Mouse (Mus musculus): Measurements from ENCODE around the gene Myo16.

DNA sequence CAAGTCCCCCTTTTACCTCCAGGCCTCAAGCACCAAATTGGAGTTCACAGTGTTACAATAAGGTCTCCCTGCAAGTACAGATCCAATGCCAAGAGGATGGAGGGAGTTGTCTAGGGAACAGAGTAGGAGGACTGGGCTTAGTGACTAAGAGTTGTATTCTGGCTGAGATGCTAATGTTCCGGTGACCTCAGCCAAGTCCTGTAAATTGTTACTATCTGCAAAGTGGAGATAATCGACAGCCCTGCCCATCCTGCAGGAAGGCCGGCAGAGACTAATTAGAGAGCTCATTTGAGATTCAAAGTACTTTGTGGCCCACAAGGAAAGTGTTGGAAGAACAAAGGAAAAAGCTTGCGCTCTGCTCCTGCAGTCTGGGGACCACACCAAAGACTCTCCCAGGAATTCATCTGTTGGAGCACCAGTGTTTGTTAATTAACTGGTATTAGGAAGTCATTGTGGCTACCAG is 512.1 kb downstream of the Myo16 start:
- TF ChIP-seq CTCF (IDR thresholded peaks at IDR 0.05; ENCODE audit: low read depth) (no peak), EP300 (IDR thresholded peaks at IDR 0.05; ENCODE audit: low read depth) (no peak)
